Mouse (Mus musculus) CH12.LX (cell line): ENCODE measurements at regions not wholly inside any gene's neighbourhood (a gene's known extent, or its start where the extent isn't known, plus 50 kb on each side); places are given as distances from the start of the nearest gene placed in this dataset.

ENCODE experiments used
- DNase-seq: peaks from one replicate; pipeline ENCODE4 v3.0.0-alpha.2; 2013; ENCODE audit errors: extremely low read depth
- H3K27ac ChIP-seq: 2 replicates; pipeline ENCODE4 v1.5.1; 2012; ENCODE audit warnings: low read depth, mild to moderate bottlenecking, control low read depth, moderate library complexity; ENCODE audit not compliant: insufficient read depth
- H3K27me3 ChIP-seq: replicated peaks from 2 replicates; pipeline ENCODE3; 2012; ENCODE audit warnings: inconsistent platforms
- H3K36me3 ChIP-seq, 2 experiments: replicated peaks in 1 of 2; 2 replicates each; pipeline versions ENCODE3 to v1.6.1; 2012; ENCODE audit warnings: inconsistent platforms in 1 of 2, low read length in 1 of 2, mild to moderate bottlenecking in 1 of 2, mixed read lengths in 1 of 2, moderate library complexity in 1 of 2; ENCODE audit not compliant: control insufficient read depth in 1 of 2, insufficient read depth in 1 of 2
- H3K4me1 ChIP-seq, 2 experiments: 2 replicates each; pipeline ENCODE4 v1.6.1; 2012; ENCODE audit warnings: inconsistent platforms in 1 of 2, moderate library complexity in 1 of 2; ENCODE audit not compliant: insufficient read depth in 2 of 2, control insufficient read depth in 1 of 2
- H3K4me2 ChIP-seq: 2 replicates; pipeline ENCODE4 v1.6.1; 2012; ENCODE audit warnings: low read depth, mild to moderate bottlenecking, control low read depth; ENCODE audit not compliant: poor library complexity, insufficient read depth, severe bottlenecking
- H3K4me3 ChIP-seq, 3 experiments: fragments of 150-350 bp in 1 of 3; sonication (generic) in 1 of 3; replicated peaks in 1 of 3; 2 replicates each; pipeline versions ENCODE3 to v1.5.1; 2011 to 2012; ENCODE audit warnings: low read depth in 2 of 3, low read length in 2 of 3, mild to moderate bottlenecking in 2 of 3, moderate library complexity in 2 of 3, control low read depth in 1 of 3, improper control_type of control experiment in 1 of 3, inconsistent platforms in 1 of 3, mixed read lengths in 1 of 3; ENCODE audit not compliant: poor library complexity in 1 of 3
- H3K79me2 ChIP-seq: replicated peaks from 2 replicates; pipeline ENCODE4 v1.6.1; 2012; ENCODE audit warnings: mild to moderate bottlenecking, moderate library complexity; ENCODE audit not compliant: control insufficient read depth, poor library complexity, insufficient read depth, severe bottlenecking; ENCODE audit errors: extremely low read depth
- H3K9ac ChIP-seq: 2 replicates; pipeline ENCODE4 v1.6.1; 2012; ENCODE audit warnings: low read depth, mild to moderate bottlenecking, control low read depth, moderate library complexity; ENCODE audit not compliant: insufficient read depth
- H3K9me3 ChIP-seq: replicated peaks from 2 replicates; pipeline ENCODE3; 2012; ENCODE audit warnings: low read length, inconsistent platforms, mixed read lengths
- CHD2 ChIP-seq: IDR thresholded peaks from 2 replicates; pipeline ENCODE4 v1.6.1; 2011; ENCODE audit warnings: low read length, improper control_type of control experiment
- E2F4 ChIP-seq: IDR thresholded peaks from 2 replicates; pipeline ENCODE4 v1.6.1; 2011; ENCODE audit warnings: low read depth, low read length, improper control_type of control experiment; ENCODE audit not compliant: insufficient replicate concordance
- ETS1 ChIP-seq: conservative IDR thresholded peaks from 2 replicates; pipeline ENCODE4 v1.6.1; 2012; ENCODE audit warnings: low read depth, mild to moderate bottlenecking, inconsistent platforms, low read length, improper control_type of control experiment, moderate library complexity
- GABPA ChIP-seq: IDR thresholded peaks from 2 replicates; pipeline ENCODE4 v1.6.1; 2012; ENCODE audit warnings: low read depth, low read length, improper control_type of control experiment, inconsistent platforms; ENCODE audit not compliant: insufficient replicate concordance
- HCFC1 ChIP-seq: IDR thresholded peaks from 2 replicates; pipeline ENCODE4 v1.6.1; 2012; ENCODE audit warnings: low read depth, mild to moderate bottlenecking, inconsistent platforms, low read length, improper control_type of control experiment
- JUND ChIP-seq: conservative IDR thresholded peaks from 2 replicates; pipeline ENCODE4 v1.6.1; 2011; ENCODE audit warnings: low read depth, low read length, improper control_type of control experiment
- KAT2A ChIP-seq: IDR thresholded peaks from 2 replicates; pipeline ENCODE4 v1.6.1; 2012; ENCODE audit warnings: low read length, improper control_type of control experiment, inconsistent platforms; ENCODE audit not compliant: insufficient replicate concordance
- MAX ChIP-seq: IDR thresholded peaks from 2 replicates; pipeline ENCODE4 v1.6.1; 2011; ENCODE audit warnings: low read length, improper control_type of control experiment
- MAZ ChIP-seq: IDR thresholded peaks from 2 replicates; pipeline ENCODE4 v1.6.1; 2012; ENCODE audit warnings: low read depth, mild to moderate bottlenecking, inconsistent platforms, low read length, improper control_type of control experiment, moderate library complexity
- MEF2A ChIP-seq: IDR thresholded peaks from 2 replicates; pipeline ENCODE4 v1.6.1; 2014; ENCODE audit warnings: low read depth, mild to moderate bottlenecking, inconsistent platforms, low read length, improper control_type of control experiment, borderline replicate concordance
- NELFE ChIP-seq: IDR thresholded peaks from 2 replicates; pipeline ENCODE4 v1.6.1; 2011; ENCODE audit warnings: low read depth, low read length, improper control_type of control experiment
- NRF1 ChIP-seq: IDR thresholded peaks from 2 replicates; pipeline ENCODE4 v1.6.1; 2014; ENCODE audit warnings: low read depth, mild to moderate bottlenecking, inconsistent platforms, low read length, improper control_type of control experiment, moderate library complexity
- PAX5 ChIP-seq: IDR thresholded peaks from 2 replicates; pipeline ENCODE4 v1.6.1; 2012; ENCODE audit warnings: low read length, inconsistent platforms, mixed read lengths
- POLR2AphosphoS2 ChIP-seq: IDR thresholded peaks from 2 replicates; pipeline ENCODE4 v1.6.1; 2011; ENCODE audit warnings: low read depth, low read length, improper control_type of control experiment
- RAD21 ChIP-seq: IDR thresholded peaks from 2 replicates; pipeline ENCODE4 v1.6.1; 2011; ENCODE audit warnings: low read depth, mild to moderate bottlenecking, low read length, improper control_type of control experiment, moderate library complexity
- SMC3 ChIP-seq: IDR thresholded peaks from 2 replicates; pipeline ENCODE4 v1.6.1; 2011; ENCODE audit warnings: low read depth, low read length, improper control_type of control experiment
- TBP ChIP-seq: conservative IDR thresholded peaks from 2 replicates; pipeline ENCODE4 v1.6.1; 2011; ENCODE audit warnings: low read depth, low read length, improper control_type of control experiment
- UBTF ChIP-seq: IDR thresholded peaks from 2 replicates; pipeline ENCODE4 v1.6.1; 2012; ENCODE audit warnings: low read depth, mild to moderate bottlenecking, inconsistent platforms, low read length, improper control_type of control experiment, moderate library complexity
- USF1 ChIP-seq: IDR thresholded peaks from 2 replicates; pipeline ENCODE4 v1.6.1; 2014; ENCODE audit warnings: low read depth, mild to moderate bottlenecking, inconsistent platforms, low read length, improper control_type of control experiment
- USF2 ChIP-seq: conservative IDR thresholded peaks from 2 replicates; pipeline ENCODE4 v1.6.1; 2011; ENCODE audit warnings: low read depth, low read length, improper control_type of control experiment
- ZMIZ1 ChIP-seq: IDR thresholded peaks from 2 replicates; pipeline ENCODE4 v1.6.1; 2012; ENCODE audit warnings: low read depth, mild to moderate bottlenecking, inconsistent platforms, low read length, improper control_type of control experiment
- dilution Hi-C: fragments of 300-500 bp; cut with MboI; formaldehyde crosslinking; loops from 2 replicates; pipeline ENCODE4 v1.14.3; 2020; ENCODE audit warnings: low sequenced_read_pairs; ENCODE audit not compliant: extremely low pct_unique_long_range_greater_than_20kb, extremely low pct_ligation_motif_present
- in situ Hi-C: fragments of 300-500 bp; cut with MboI; formaldehyde crosslinking; loops from 3 replicates; pipeline ENCODE4 v1.14.3; 2019; ENCODE audit warnings: low sequenced_read_pairs, low pct_ligation_motif_present, low pct_unique_long_range_greater_than_20kb, mixed read lengths

DNA sequence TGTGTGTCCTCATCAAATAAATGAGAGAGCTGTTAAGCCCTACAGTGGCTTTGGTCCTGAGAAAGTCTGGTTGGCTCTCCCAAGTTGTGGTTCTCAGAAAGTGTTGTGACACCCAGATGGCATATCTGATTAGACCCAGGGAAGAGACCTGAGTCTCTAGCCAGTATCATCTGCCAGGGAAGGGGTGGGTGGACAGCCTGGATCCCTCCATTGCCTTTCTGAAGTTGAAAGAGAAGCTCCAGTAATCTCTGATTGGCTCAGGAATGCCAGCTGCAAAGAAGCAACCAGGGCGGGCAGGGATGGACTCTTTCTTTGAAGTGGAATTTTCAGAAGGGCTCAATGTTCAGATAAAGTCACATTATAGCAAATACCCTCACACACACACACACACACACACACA, 361.8 kb upstream of the Gm10131 start:
- no peak for DNase-seq
- Histone ChIP-seq H3K36me3 (no peaks in the 10 kb centered on the region), H3K9me3 (no peaks in the 10 kb centered on the region), H3K4me2 (no peak overlapping the region), H3K4me3 (no peak overlapping the region), H3K4me1 (no peaks in the 10 kb centered on the region), H3K27me3 (no peaks in the 10 kb centered on the region), H3K9ac (no peak overlapping the region), H3K79me2 (no peaks in the 10 kb centered on the region), H3K27ac (no peak overlapping the region)
- TF ChIP-seq PAX5 (no peak), USF1 (no peak), UBTF (no peak)
- in situ Hi-C loops = no loop called here
- dilution Hi-C loops = no loop called here

DNA sequence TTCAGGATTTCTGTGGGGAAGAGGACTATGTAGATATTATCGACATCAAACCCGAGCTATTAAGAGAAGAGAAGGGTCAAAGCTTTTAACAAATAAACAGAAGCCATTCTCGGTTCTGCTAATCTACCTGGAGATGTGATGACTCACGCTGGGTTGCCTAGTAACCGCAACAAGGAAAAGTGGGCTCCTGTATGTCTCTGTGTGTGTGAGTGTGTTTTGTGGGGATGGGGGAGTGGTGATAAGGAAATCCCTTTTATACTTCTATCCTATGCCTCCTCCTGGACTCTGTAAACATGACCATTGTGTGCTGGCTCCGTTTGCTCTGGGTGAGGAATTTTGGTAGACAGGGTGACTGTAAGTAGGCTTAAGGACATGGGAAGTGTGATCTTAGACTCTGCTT, 361.3 kb upstream of the Gm10131 start:
- no peak for DNase-seq
- TF ChIP-seq MAZ (no peak), ETS1 (no peak), RAD21 (no peak), SMC3 (no peak), TBP (no peak), GABPA (no peak), HCFC1 (no peak), MAX (no peak), PAX5 (no peak), JUND (no peak), ZMIZ1 (no peak), NRF1 (no peak), KAT2A (no peak), NELFE (no peak), USF2 (no peak), MEF2A (no peak), POLR2AphosphoS2 (no peak), CHD2 (no peak), E2F4 (no peak)
- H3K27ac ChIP-seq = no peak overlapping the region
- no peak overlapping the region for H3K9ac ChIP-seq
- H3K9me3 ChIP-seq = no peaks in the 10 kb centered on the region
- no peak overlapping the region for H3K4me3 ChIP-seq
- H3K36me3 ChIP-seq = no peaks in the 10 kb centered on the region
- dilution Hi-C loops (no loop called here), in situ Hi-C loops (no loop called here)
- no peaks in the 10 kb centered on the region for H3K4me1 ChIP-seq
- H3K79me2 ChIP-seq = no peaks in the 10 kb centered on the region
- H3K27me3 ChIP-seq = no peaks in the 10 kb centered on the region
- H3K4me2 ChIP-seq = no peak overlapping the region
